Mouse (Mus musculus) liver, embryonic 11.5 days (tissue): ENCODE data around the gene Xpo4. TPM values are rescaled to one million over a fixed set of nuclear protein-coding genes. Genes with fewer than 3 reads are reported as not detected.

Experiments
- ATAC-seq: fragments of 200-750 bp; cut with Nextera tagmentation; replicated peaks from 2 replicates; pipeline ENCODE4 v1.8.0; 2017; ENCODE audit warnings: moderate number of reproducible peaks, mild to moderate bottlenecking, moderate TSS enrichment, moderate library complexity; ENCODE audit not compliant: low FRiP score
- DNase-seq: peaks from one replicate; pipeline ENCODE4 v3.0.0-alpha.2; 2017; ENCODE audit warnings: low spot score
- H3K27ac ChIP-seq: fragments of 300-500 bp; sonication (generic); 2 replicates; pipeline ENCODE4 v1.5.1; 2014; ENCODE audit warnings: mild to moderate bottlenecking, low read depth, low read length, control low read depth
- H3K27me3 ChIP-seq: fragments of 300-500 bp; sonication (generic); replicated peaks from 2 replicates; pipeline ENCODE4 v1.6.1; 2014; ENCODE audit warnings: low read length, mixed read lengths; ENCODE audit not compliant: control insufficient read depth, insufficient read depth
- H3K36me3 ChIP-seq: fragments of 300-500 bp; sonication (generic); 2 replicates; pipeline ENCODE4 v1.6.1; 2014; ENCODE audit warnings: mild to moderate bottlenecking, low read length, moderate library complexity, mixed read lengths; ENCODE audit not compliant: control insufficient read depth, insufficient read depth
- H3K4me1 ChIP-seq: fragments of 300-500 bp; sonication (generic); replicated peaks from 2 replicates; pipeline ENCODE4 v1.6.1; 2014; ENCODE audit warnings: low read length, mixed read lengths; ENCODE audit not compliant: control insufficient read depth, insufficient read depth
- H3K4me2 ChIP-seq: fragments of 300-500 bp; sonication (generic); 2 replicates; pipeline ENCODE4 v1.6.1; 2014; ENCODE audit warnings: mild to moderate bottlenecking, control low read depth, moderate library complexity
- H3K4me3 ChIP-seq: fragments of 300-500 bp; sonication (generic); 2 replicates; pipeline ENCODE4 v1.5.1; 2014; ENCODE audit warnings: low read depth, low read length, control low read depth
- H3K9ac ChIP-seq: fragments of 300-500 bp; sonication (generic); 2 replicates; pipeline ENCODE4 v1.6.1; 2014; ENCODE audit warnings: low read depth, low read length, control low read depth
- H3K9me3 ChIP-seq: fragments of 300-500 bp; sonication (generic); 2 replicates; pipeline ENCODE4 v1.6.1; 2016; ENCODE audit warnings: low read length, inconsistent platforms, mixed read lengths; ENCODE audit not compliant: control insufficient read depth
- WGBS: fragments of 180-500 bp; shearing (Covaris S2); extraction: QIAGEN DNeasy Blood & Tissue Kit; methylation state at CpG from one replicate; pipeline ENCODE4 v1.1.7; 2014; 5-methylcytosine and 5-hydroxymethylcytosine counted together
- polyA plus RNA-seq: library from polyadenylated mRNA; unstranded; fragments of >200 nt; fragmentation: Nextera tagmentation; extraction: Ambion mirVana; gene quantifications from 2 replicates; pipeline ENCODE4 v1.2.1, GENCODE M21; 2014

Gene Xpo4
- polyA plus RNA-seq, 1 experiment from 2014 or later: 40.0 TPM

GRCm38 (mm10) chr14:57534346-57534745 lies 130.9 kb downstream of the Xpo4 start:
- ATAC-seq (no peak), DNase-seq (no peak)
- H3K4me2 ChIP-seq: no peak overlapping the region
- peaks cover 15% of the 10 kb centered on the region for H3K27me3 ChIP-seq
- peaks cover 8% of the 10 kb centered on the region for H3K4me1 ChIP-seq
- no peak overlapping the region for H3K4me3 ChIP-seq
- no peaks in the 10 kb centered on the region for H3K9me3 ChIP-seq
- H3K9ac ChIP-seq: no peak overlapping the region
- 34% methylated on average over 5 of the region's 5 CpGs for whole genome bisulfite sequencing
- no peak overlapping the region for H3K27ac ChIP-seq
- no peaks in the 10 kb centered on the region for H3K36me3 ChIP-seq

DNA sequence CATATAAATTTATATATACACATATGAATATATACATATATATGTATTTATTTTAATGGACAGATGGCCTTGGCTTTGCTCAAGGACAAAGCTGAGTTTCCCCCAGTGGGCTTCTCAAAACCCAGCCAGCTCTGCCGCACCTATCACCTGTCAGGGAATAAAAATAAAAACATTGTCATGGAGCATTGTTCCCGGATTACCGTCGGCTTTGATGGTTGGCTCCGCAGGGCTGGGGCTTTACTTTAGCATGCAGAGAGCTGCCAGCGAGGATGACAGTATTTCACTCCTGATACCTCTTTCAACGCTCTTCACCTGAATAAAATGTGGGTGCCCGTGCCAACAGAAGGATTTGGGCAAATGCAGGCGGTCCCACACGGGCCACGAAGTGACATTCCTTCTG lies 131.4 kb downstream of the Xpo4 start:
- WGBS: 35% methylated on average over 11 of the region's 11 CpGs
- no peak overlapping the region for H3K4me2 ChIP-seq
- H3K4me3 ChIP-seq: no peak overlapping the region
- H3K27ac ChIP-seq: no peak overlapping the region
- H3K36me3 ChIP-seq: no peaks in the 10 kb centered on the region
- no peaks in the 10 kb centered on the region for H3K9me3 ChIP-seq
- H3K9ac ChIP-seq: no peak overlapping the region
- H3K27me3 ChIP-seq: peaks cover 15% of the 10 kb centered on the region
- no peak for ATAC-seq
- no peak for DNase-seq
- H3K4me1 ChIP-seq: peaks cover 10% of the 10 kb centered on the region

DNA sequence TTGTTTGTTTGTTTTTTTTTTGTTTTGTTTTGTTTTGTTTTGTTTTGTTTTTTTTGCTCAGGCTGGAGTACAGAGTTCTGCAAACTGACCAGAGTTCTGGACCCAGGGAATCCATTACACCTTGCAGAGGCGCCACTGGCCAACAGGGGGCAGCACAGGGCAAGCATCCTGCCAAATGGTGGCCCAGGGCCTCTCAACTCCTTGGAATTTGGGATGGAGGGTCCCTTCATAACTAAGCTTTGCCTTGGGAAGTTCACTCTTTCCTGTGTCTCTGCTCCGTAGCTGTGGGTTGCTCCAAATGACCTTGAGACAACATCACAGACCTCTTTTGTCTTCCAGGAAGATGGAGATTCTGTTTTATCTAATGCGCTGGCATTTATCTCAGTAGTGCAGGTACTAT lies 132.0 kb downstream of the Xpo4 start:
- WGBS: 34% methylated on average over 3 of the region's 3 CpGs
- Histone ChIP-seq H3K27me3 (peaks cover 15% of the 10 kb centered on the region), H3K9me3 (no peaks in the 10 kb centered on the region), H3K9ac (no peak overlapping the region), H3K4me1 (peaks cover 10% of the 10 kb centered on the region), H3K36me3 (no peaks in the 10 kb centered on the region), H3K4me3 (no peak overlapping the region), H3K4me2 (no peak overlapping the region), H3K27ac (no peak overlapping the region)
- no peak for ATAC-seq
- DNase-seq: no peak

DNA sequence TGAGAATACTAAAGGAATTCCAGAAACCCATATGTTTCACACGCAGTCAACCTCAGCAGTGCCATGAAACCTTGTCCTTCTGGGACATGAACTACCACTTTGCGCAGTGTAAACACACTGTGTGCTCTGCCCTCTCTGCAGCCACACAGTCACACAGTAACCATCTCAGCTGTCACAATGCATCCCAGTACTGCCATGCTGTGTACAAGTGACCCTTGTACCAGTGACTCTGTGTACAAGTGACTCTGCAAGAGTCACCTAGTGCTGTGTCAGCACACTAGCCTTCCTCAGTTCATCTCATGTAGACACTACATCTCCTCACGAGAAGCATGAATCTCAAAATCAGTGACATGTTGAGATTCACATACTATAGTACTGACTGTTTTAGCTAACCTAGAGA lies 132.7 kb downstream of the Xpo4 start:
- Histone ChIP-seq H3K9ac (no peak overlapping the region), H3K4me2 (no peak overlapping the region), H3K4me1 (peaks cover 8% of the 10 kb centered on the region), H3K4me3 (no peak overlapping the region), H3K27ac (no peak overlapping the region), H3K9me3 (no peaks in the 10 kb centered on the region), H3K36me3 (no peaks in the 10 kb centered on the region), H3K27me3 (peaks cover 15% of the 10 kb centered on the region)
- no peak for ATAC-seq
- DNase-seq: no peak
- 85% methylated on average over 3 of the region's 3 CpGs for WGBS

GRCm38 (mm10) chr14:57529786-57530515 lies 135.3 kb downstream of the Xpo4 start:
- H3K27me3 ChIP-seq: peaks cover 13% of the 10 kb centered on the region
- WGBS: 58% methylated on average over 5 of the region's 5 CpGs
- no peak overlapping the region for H3K4me3 ChIP-seq
- no peaks in the 10 kb centered on the region for H3K9me3 ChIP-seq
- H3K36me3 ChIP-seq: no peaks in the 10 kb centered on the region
- ATAC-seq (no peak), DNase-seq (no peak)
- H3K4me2 ChIP-seq: no peak overlapping the region
- H3K9ac ChIP-seq: no peak overlapping the region
- H3K4me1 ChIP-seq: peaks cover 15% of the 10 kb centered on the region
- no peak overlapping the region for H3K27ac ChIP-seq

GRCm38 (mm10) chr14:57529086-57529785 lies 136.0 kb downstream of the Xpo4 start:
- Histone ChIP-seq H3K4me2 (no peak overlapping the region), H3K36me3 (no peaks in the 10 kb centered on the region), H3K4me3 (no peak overlapping the region), H3K4me1 (peaks cover 18% of the 10 kb centered on the region), H3K27ac (no peak overlapping the region), H3K27me3 (peaks cover 13% of the 10 kb centered on the region), H3K9ac (no peak overlapping the region), H3K9me3 (no peaks in the 10 kb centered on the region)
- WGBS: 37% methylated on average over 10 of the region's 10 CpGs
- no peak for DNase-seq
- ATAC-seq: no peak

DNA sequence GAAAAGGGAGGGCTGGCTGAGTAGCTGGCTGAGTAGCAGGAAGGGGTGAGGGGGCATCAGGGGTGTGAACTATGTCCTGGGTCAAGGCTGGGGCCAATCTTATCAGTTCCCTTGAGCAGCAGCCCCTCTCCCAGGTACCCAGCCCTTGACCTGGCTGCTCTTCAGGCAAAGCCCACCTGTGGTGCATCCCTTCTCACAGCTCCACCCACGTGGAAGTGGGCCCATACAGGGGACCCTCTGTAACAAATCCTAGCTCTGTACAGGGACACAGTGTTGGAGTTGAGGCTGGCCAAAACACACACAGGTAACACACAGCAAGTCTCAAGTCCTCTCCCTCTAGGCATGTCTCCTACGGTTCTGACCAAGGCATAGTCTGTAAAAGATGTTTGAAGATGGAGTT lies 137.6 kb downstream of the Xpo4 start:
- no peaks in the 10 kb centered on the region for H3K36me3 ChIP-seq
- 37% methylated on average over 2 of the region's 2 CpGs for WGBS
- no peak for ATAC-seq
- no peak for DNase-seq
- peaks cover 16% of the 10 kb centered on the region for H3K27me3 ChIP-seq
- no peak overlapping the region for H3K4me2 ChIP-seq
- no peaks in the 10 kb centered on the region for H3K9me3 ChIP-seq
- H3K4me1 ChIP-seq: peaks cover 18% of the 10 kb centered on the region
- H3K27ac ChIP-seq: no peak overlapping the region
- no peak overlapping the region for H3K9ac ChIP-seq
- no peak overlapping the region for H3K4me3 ChIP-seq
